Mouse (Mus musculus) embryonic facial prominence, embryonic 10.5 days (tissue): ENCODE measurements at regions not wholly inside any gene's neighbourhood (a gene's known extent, or its start where the extent isn't known, plus 50 kb on each side); places are given as distances from the start of the nearest gene placed in this dataset.

Source experiments
- DNase-seq: peaks from one replicate; pipeline ENCODE4 v3.0.0-alpha.2; 2017; ENCODE audit warnings: low spot score
- H3K27ac ChIP-seq: fragments of 300-500 bp; sonication (generic); replicated peaks from 2 replicates; pipeline ENCODE4 v1.5.1; 2016; ENCODE audit warnings: mild to moderate bottlenecking
- H3K27me3 ChIP-seq: fragments of 300-500 bp; sonication (generic); replicated peaks from 2 replicates; pipeline ENCODE4 v1.6.1; 2016; ENCODE audit warnings: low read depth, mild to moderate bottlenecking; ENCODE audit not compliant: poor library complexity, severe bottlenecking
- H3K36me3 ChIP-seq: fragments of 300-500 bp; sonication (generic); replicated peaks from 2 replicates; pipeline ENCODE4 v1.6.1; 2016; ENCODE audit warnings: mild to moderate bottlenecking, moderate library complexity
- H3K4me1 ChIP-seq: fragments of 300-500 bp; sonication (generic); 2 replicates; pipeline ENCODE4 v1.6.1; 2016
- H3K4me3 ChIP-seq: fragments of 300-500 bp; sonication (generic); 2 replicates; pipeline ENCODE4 v1.5.1; 2016; ENCODE audit warnings: mild to moderate bottlenecking, moderate library complexity
- H3K9me3 ChIP-seq: fragments of 300-500 bp; sonication (generic); 2 replicates; pipeline ENCODE4 v1.6.1; 2016; ENCODE audit warnings: mild to moderate bottlenecking
- WGBS: fragments of 180-500 bp; shearing (Covaris S2); methylation state at CpG from one replicate; pipeline ENCODE4 v1.1.7; 2016; 5-methylcytosine and 5-hydroxymethylcytosine counted together

- Histone ChIP-seq H3K36me3 (no peaks in the 10 kb centered on the region), H3K27me3 (no peaks in the 10 kb centered on the region), H3K4me1 (no peaks in the 10 kb centered on the region), H3K27ac (no peak overlapping the region), H3K4me3 (no peak overlapping the region), H3K9me3 (no peaks in the 10 kb centered on the region)
- WGBS = 82% methylated on average over 4 of the region's 4 CpGs
- DNase-seq = no peak
These were observed 373.2 kb upstream of the Arpp21 start for GRCm38 (mm10) chr9:112608932-112609331.

GRCm38 (mm10) chr9:112607221-112607620 lies 371.5 kb upstream of the Arpp21 start:
- H3K36me3 ChIP-seq = no peaks in the 10 kb centered on the region
- 83% methylated on average over 3 of the region's 3 CpGs for WGBS
- no peak overlapping the region for H3K27ac ChIP-seq
- no peak for DNase-seq
- H3K4me3 ChIP-seq = no peak overlapping the region
- H3K9me3 ChIP-seq = no peaks in the 10 kb centered on the region
- H3K4me1 ChIP-seq = no peaks in the 10 kb centered on the region
- no peaks in the 10 kb centered on the region for H3K27me3 ChIP-seq

DNA sequence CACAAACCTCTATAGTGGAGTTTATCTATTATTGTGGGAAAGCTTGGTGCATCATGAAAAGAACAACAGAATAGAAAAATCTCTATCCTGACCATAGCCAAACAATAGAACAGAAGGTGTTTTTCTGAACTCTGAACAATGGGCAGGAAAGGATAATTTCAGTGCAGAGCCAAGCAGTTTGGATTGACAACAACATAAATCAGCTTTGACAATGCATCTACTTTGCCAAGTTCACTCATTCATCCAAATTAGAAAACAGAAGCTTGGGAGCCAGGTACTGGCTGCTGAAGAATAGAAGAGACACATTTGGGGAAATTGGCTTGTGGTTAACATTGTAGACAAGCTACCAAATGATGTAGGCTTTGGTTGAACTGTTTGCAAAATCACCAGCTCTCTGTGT lies 360.0 kb upstream of the Arpp21 start:
- H3K27ac ChIP-seq = no peak overlapping the region
- H3K27me3 ChIP-seq = no peaks in the 10 kb centered on the region
- DNase-seq = no peak
- H3K9me3 ChIP-seq = no peaks in the 10 kb centered on the region
- H3K4me3 ChIP-seq = no peak overlapping the region
- H3K36me3 ChIP-seq = no peaks in the 10 kb centered on the region
- H3K4me1 ChIP-seq = no peaks in the 10 kb centered on the region

GRCm38 (mm10) chr9:112590241-112590640 lies 354.5 kb upstream of the Arpp21 start:
- Histone ChIP-seq H3K36me3 (no peaks in the 10 kb centered on the region), H3K27me3 (no peaks in the 10 kb centered on the region), H3K27ac (no peak overlapping the region), H3K4me3 (no peak overlapping the region), H3K4me1 (no peaks in the 10 kb centered on the region), H3K9me3 (no peaks in the 10 kb centered on the region)
- DNase-seq = no peak
- WGBS = 79% methylated on average over 3 of the region's 3 CpGs

DNA sequence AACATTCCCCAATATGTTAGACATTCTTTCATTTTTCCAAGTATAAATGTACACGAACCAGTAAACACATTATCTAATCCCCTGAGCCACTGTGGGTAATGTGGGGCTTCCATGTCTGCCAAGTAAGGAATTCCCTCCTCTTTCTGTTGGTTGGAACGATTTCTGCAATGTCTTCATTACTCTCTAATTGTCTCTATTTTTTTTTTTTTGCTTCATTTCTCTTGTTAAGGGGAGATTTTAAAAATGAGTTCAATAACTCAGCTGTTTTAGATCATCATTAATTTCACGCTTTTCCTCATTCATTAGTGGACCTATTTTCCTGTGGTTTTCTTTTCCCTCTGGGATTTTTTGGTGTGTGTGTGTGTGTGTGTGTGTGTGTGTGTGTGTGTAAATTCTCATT lies 337.6 kb upstream of the Arpp21 start:
- Histone ChIP-seq H3K36me3 (no peaks in the 10 kb centered on the region), H3K4me1 (no peaks in the 10 kb centered on the region), H3K4me3 (no peak overlapping the region), H3K9me3 (no peaks in the 10 kb centered on the region), H3K27ac (no peak overlapping the region), H3K27me3 (no peaks in the 10 kb centered on the region)
- 66% methylated on average over 3 of the region's 3 CpGs for WGBS
- DNase-seq = no peak

DNA sequence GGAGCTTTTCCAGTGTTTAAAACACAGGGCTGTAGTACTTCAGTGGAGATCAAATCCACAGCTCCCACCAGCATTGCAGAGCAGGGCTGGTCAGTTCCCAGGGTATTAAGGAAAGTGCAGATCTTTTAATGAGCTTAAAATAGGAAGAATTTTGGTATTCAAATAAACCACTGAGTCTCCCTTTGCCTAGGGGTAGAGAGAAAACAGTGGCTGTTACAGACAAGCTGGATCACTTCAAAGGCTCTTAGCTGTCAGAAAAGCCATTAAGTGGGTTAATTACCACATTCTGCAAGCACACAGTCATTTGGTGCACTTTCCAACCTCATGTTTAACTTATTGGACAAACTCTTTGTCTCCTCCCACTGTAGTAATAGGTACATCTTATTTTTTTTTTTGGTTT lies 325.6 kb upstream of the Arpp21 start:
- no peaks in the 10 kb centered on the region for H3K4me1 ChIP-seq

DNA sequence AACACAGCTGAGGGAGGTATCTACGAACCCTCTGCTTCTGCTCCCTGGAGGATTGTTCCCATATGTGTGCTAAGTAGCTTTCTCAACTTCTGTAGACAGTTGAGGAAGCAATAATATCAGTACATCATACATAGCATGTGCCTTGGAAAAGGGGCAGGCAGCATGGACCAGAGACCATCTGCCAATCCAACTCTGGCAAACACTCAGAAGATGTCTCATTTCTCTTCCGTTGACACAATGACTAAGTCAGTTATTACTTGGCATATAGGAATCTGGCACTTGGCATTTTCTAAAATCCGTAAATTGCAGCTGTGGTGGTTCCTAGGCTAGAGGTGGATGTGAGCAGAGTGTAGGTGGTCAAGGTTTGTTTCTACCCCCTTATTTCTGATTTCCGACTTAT lies 324.5 kb upstream of the Arpp21 start:
- WGBS = 89% methylated on average over 4 of the region's 4 CpGs
- Histone ChIP-seq H3K27ac (no peak overlapping the region), H3K4me3 (no peak overlapping the region), H3K36me3 (no peaks in the 10 kb centered on the region), H3K4me1 (no peaks in the 10 kb centered on the region), H3K9me3 (no peaks in the 10 kb centered on the region), H3K27me3 (no peaks in the 10 kb centered on the region)
- no peak for DNase-seq

More for the DNA sequence above, 325.6 kb upstream of the Arpp21 start:
- DNase-seq = no peak
- Histone ChIP-seq H3K4me3 (no peak overlapping the region), H3K9me3 (no peaks in the 10 kb centered on the region), H3K36me3 (no peaks in the 10 kb centered on the region), H3K27me3 (no peaks in the 10 kb centered on the region), H3K27ac (no peak overlapping the region)

GRCm38 (mm10) chr9:112537924-112538323 lies 302.2 kb upstream of the Arpp21 start:
- Histone ChIP-seq H3K36me3 (no peaks in the 10 kb centered on the region), H3K4me1 (no peaks in the 10 kb centered on the region), H3K4me3 (no peak overlapping the region), H3K27me3 (no peaks in the 10 kb centered on the region), H3K27ac (no peak overlapping the region), H3K9me3 (no peaks in the 10 kb centered on the region)
- WGBS = 76% methylated on average over 2 of the region's 2 CpGs
- DNase-seq = no peak

DNA sequence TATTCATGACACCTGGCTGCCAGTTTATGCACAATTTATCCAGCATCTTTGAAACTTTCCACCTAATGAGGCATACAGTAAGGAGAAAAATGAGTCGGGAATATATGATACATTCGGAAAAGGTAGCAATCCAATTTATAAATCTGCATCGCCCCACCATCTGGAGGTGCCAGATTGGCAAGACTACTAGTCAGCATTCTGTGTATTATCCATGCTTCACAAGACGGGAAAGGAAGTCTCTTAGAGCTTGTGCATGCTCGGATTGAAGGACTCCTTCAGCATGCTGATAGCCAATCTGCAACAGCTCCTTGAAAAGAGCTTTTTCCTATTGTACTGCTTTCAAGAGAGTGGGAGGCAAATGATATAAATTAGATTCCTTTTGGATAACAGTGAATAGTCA lies 289.6 kb upstream of the Arpp21 start:
- Histone ChIP-seq H3K4me1 (no peaks in the 10 kb centered on the region), H3K9me3 (no peaks in the 10 kb centered on the region), H3K27ac (no peak overlapping the region), H3K4me3 (no peak overlapping the region), H3K36me3 (no peaks in the 10 kb centered on the region), H3K27me3 (no peaks in the 10 kb centered on the region)
- WGBS = 81% methylated on average over 5 of the region's 5 CpGs
- DNase-seq = no peak

GRCm38 (mm10) chr9:112523251-112523650 lies 287.5 kb upstream of the Arpp21 start:
- DNase-seq = no peak
- no peak overlapping the region for H3K27ac ChIP-seq

GRCm38 (mm10) chr9:112510716-112511115 lies 275.0 kb upstream of the Arpp21 start:
- Histone ChIP-seq H3K4me3 (no peak overlapping the region), H3K27ac (no peak overlapping the region), H3K9me3 (no peaks in the 10 kb centered on the region), H3K36me3 (no peaks in the 10 kb centered on the region), H3K27me3 (no peaks in the 10 kb centered on the region), H3K4me1 (no peaks in the 10 kb centered on the region)
- 73% methylated on average over 2 of the region's 2 CpGs for WGBS
- DNase-seq = no peak

More at GRCm38 (mm10) chr9:112523251-112523650, 287.5 kb upstream of the Arpp21 start:
- Histone ChIP-seq H3K4me1 (no peaks in the 10 kb centered on the region), H3K4me3 (no peak overlapping the region), H3K36me3 (no peaks in the 10 kb centered on the region), H3K27me3 (no peaks in the 10 kb centered on the region), H3K9me3 (no peaks in the 10 kb centered on the region)
- WGBS = 86% methylated on average over 3 of the region's 3 CpGs

DNA sequence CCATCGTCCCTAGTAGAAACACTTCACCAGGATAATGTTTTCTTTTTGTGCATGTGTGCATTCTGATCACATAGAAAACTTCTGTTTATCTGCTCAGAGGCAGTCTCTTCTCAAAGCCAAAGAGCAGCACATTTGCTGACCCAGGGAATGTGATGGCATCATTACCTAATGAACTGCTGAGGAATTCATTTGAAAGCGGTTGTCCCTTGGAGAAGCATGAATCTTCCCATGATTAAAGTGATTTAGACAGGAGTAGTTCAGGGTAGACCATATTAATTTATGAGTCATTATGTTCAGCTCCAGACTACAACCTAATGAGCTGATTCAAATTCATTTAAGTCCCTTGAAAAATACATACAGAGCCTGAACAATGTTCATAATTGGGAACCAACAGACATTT lies 271.1 kb upstream of the Arpp21 start:
- 84% methylated on average over 2 of the region's 2 CpGs for WGBS
- no peaks in the 10 kb centered on the region for H3K9me3 ChIP-seq
- DNase-seq = no peak
- no peak overlapping the region for H3K4me3 ChIP-seq
- H3K4me1 ChIP-seq = no peaks in the 10 kb centered on the region
- no peaks in the 10 kb centered on the region for H3K36me3 ChIP-seq
- no peak overlapping the region for H3K27ac ChIP-seq
- H3K27me3 ChIP-seq = no peaks in the 10 kb centered on the region

DNA sequence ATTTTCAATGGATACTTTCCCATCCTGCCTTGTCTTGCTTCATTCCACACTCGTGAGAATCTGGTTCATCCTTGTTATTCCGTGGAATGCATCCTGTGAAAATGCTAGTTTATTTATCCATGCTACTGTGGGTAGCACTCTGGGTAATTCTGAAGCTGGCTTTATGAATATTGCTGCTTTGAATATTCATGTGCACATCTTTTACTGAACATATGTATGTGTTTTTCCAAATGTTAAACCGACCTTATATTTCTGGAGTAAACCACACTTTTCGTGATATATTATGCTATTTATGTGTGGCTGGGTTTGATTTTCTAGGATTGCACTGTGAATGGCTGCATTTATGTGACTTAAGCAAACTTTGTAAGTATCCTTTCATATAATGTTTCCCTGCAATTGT lies 262.9 kb upstream of the Arpp21 start:
- Histone ChIP-seq H3K27me3 (no peaks in the 10 kb centered on the region), H3K27ac (no peak overlapping the region), H3K36me3 (no peaks in the 10 kb centered on the region), H3K4me3 (no peak overlapping the region), H3K4me1 (no peaks in the 10 kb centered on the region), H3K9me3 (no peaks in the 10 kb centered on the region)
- no peak for DNase-seq
- WGBS = 86% methylated on average over 4 of the region's 4 CpGs

GRCm38 (mm10) chr9:112495930-112496527 lies 260.3 kb upstream of the Arpp21 start:
- no peak for DNase-seq
- H3K27me3 ChIP-seq = no peaks in the 10 kb centered on the region
- H3K4me3 ChIP-seq = no peak overlapping the region
- H3K36me3 ChIP-seq = no peaks in the 10 kb centered on the region
- no peaks in the 10 kb centered on the region for H3K4me1 ChIP-seq
- 81% methylated on average over 4 of the region's 4 CpGs for WGBS
- no peaks in the 10 kb centered on the region for H3K9me3 ChIP-seq
- H3K27ac ChIP-seq = no peak overlapping the region
